In genomic region chr4:88721791-88722721, GRCm38 (mm10) we compare ENCODE assay signal across 8 mouse cellular contexts. TPM values are rescaled to one million over a fixed set of nuclear protein-coding genes. Genes with fewer than 3 reads are reported as not detected.
DNase-seq lines count a peak whose midpoint lies in the region; ATAC-seq and TF ChIP-seq lines count a peak whose summit lies in the region.

TSS of gene Gm26566 (plus strand) at chr4:88721805.
TSS of gene Klhl9 (minus strand) at chr4:88722465.

- peak; percentile 94 for DNase-seq in MEL (ENCODE audit: low read depth, low spot score)
- DNase-seq in cerebellum, adult 2 months: peak; percentile 95 to 96
- DNase-seq in forebrain, postnatal 0 days: peak; percentile 96
- peak; percentile 51 for DNase-seq in layer of hippocampus, adult 9-10 months (ENCODE audit: low spot score)
- peak; percentile 88 for DNase-seq in ovary, postnatal 10 days (ENCODE audit: low spot score)
- DNase-seq in thymus, postnatal 10 days (ENCODE audit: low spot score in 2 of 2): peak; percentile 80 to 87

- H3K27ac ChIP-seq in MEL (ENCODE audit: control insufficient read depth, low read depth, low read length): peak within 1 kb of the TSS; percentile 89
- peak within 1 kb of the TSS; percentile 100 for H3K27ac ChIP-seq in cerebellum, adult 2 months (ENCODE audit: insufficient read depth, low read length)
- peak within 1 kb of the TSS; percentile 98 for H3K27ac ChIP-seq in forebrain, postnatal 0 days (ENCODE audit: low read depth, low read length)
- peak within 1 kb of the TSS; percentile 99 for H3K27ac ChIP-seq in lung, embryonic 16.5 days (ENCODE audit: low read length)

- 0 out of 4 replicates have a peak, but pooled peaks of 1 of the 2 experiments have one; percentile 4 for TF ChIP-seq EP300 in MEL (IDR thresholded peaks at IDR 0.05; ENCODE audit: low read depth in 1 of 2, low read length in 2 of 2)

- H3K9ac ChIP-seq in MEL (ENCODE audit: control insufficient read depth, low read depth, low read length, poor library complexity, severe bottlenecking): peak within 1 kb of the TSS; percentile 99
- peak within 1 kb of the TSS; percentile 99 for H3K9ac ChIP-seq in forebrain, postnatal 0 days
- H3K9ac ChIP-seq in lung, embryonic 16.5 days (ENCODE audit: low read length): peak within 1 kb of the TSS; percentile 99

- H3K79me2 ChIP-seq in MEL (ENCODE audit: control insufficient read depth, insufficient read depth, low read length, poor library complexity): peaks cover 38% of the 10 kb centered on the region

- TF ChIP-seq RAD21 in MEL (IDR thresholded peaks at IDR 0.05; ENCODE audit: low read depth, low read length): no peak

- ATAC-seq in forebrain, postnatal 0 days: peak; percentile 96
- ATAC-seq in hematopoietic stem cell, adult 5-6 weeks (replicated peaks in 1 of 2; ENCODE audit: insufficient read depth in 1 of 2, low FRiP score in 2 of 2, low TSS enrichment in 1 of 2, low read depth in 1 of 2, poor library complexity in 2 of 2, severe bottlenecking in 2 of 2): peak; percentile 72 to 91
- ATAC-seq in lung, embryonic 16.5 days (ENCODE audit: low read depth): peak; percentile 99

- no peak for TF ChIP-seq CTCF in MEL (IDR thresholded peaks at IDR 0.05 in 2 of 3, conservative IDR thresholded peaks at IDR 0.05 in 1 of 3; ENCODE audit: control insufficient read depth in 1 of 3, insufficient read depth in 1 of 3, low read depth in 2 of 3, low read length in 3 of 3, poor library complexity in 1 of 3, severe bottlenecking in 1 of 3)
- TF ChIP-seq CTCF in cerebellum, adult 2 months (IDR thresholded peaks at IDR 0.05; ENCODE audit: borderline replicate concordance, insufficient read depth, low read depth, low read length): no peak
- no peak for TF ChIP-seq CTCF in forebrain, postnatal 0 days (IDR thresholded peaks at IDR 0.05; ENCODE audit: low read depth)

- peak within 1 kb of the TSS; percentile 98 to 99 for H3K4me3 ChIP-seq in MEL (ENCODE audit: control insufficient read depth in 1 of 2, insufficient read depth in 1 of 2, low read depth in 2 of 2, low read length in 2 of 2)
- H3K4me3 ChIP-seq in cerebellum, adult 2 months (replicated peaks; ENCODE audit: insufficient read depth, low read depth, low read length): peak within 1 kb of the TSS; percentile 98
- H3K4me3 ChIP-seq in forebrain, postnatal 0 days (ENCODE audit: low read depth, low read length): peak within 1 kb of the TSS; percentile 80
- H3K4me3 ChIP-seq in lung, embryonic 16.5 days (ENCODE audit: low read length): peak within 1 kb of the TSS; percentile 96

- H3K4me2 ChIP-seq in forebrain, postnatal 0 days (ENCODE audit: low read depth): peak within 1 kb of the TSS; percentile 85
- H3K4me2 ChIP-seq in lung, embryonic 16.5 days (ENCODE audit: low read depth, low read length): peak within 1 kb of the TSS; percentile 59

- peaks cover 15 to 17% of the 10 kb centered on the region in 2 experiments for H3K4me1 ChIP-seq in MEL (ENCODE audit: control insufficient read depth in 1 of 2, insufficient read depth in 2 of 2, low read length in 2 of 2)
- H3K4me1 ChIP-seq in cerebellum, adult 2 months (ENCODE audit: control insufficient read depth, insufficient read depth, low read length): no peaks in the 10 kb centered on the region
- peaks cover 24% of the 10 kb centered on the region for H3K4me1 ChIP-seq in forebrain, postnatal 0 days (ENCODE audit: insufficient read depth)
- H3K4me1 ChIP-seq in lung, embryonic 16.5 days (replicated peaks; ENCODE audit: control insufficient read depth, insufficient read depth, low read length): peaks cover 19% of the 10 kb centered on the region

- no peaks in the 10 kb centered on the region; a peak in 1 of 4 replicates for H3K27me3 ChIP-seq in MEL (ENCODE audit: control insufficient read depth in 1 of 2, insufficient read depth in 2 of 2, low read length in 2 of 2)
- no peaks in the 10 kb centered on the region for H3K27me3 ChIP-seq in cerebellum, adult 2 months (ENCODE audit: control insufficient read depth, insufficient read depth, low read length)
- no peaks in the 10 kb centered on the region for H3K27me3 ChIP-seq in forebrain, postnatal 0 days (ENCODE audit: insufficient read depth, low read length)
- H3K27me3 ChIP-seq in lung, embryonic 16.5 days (ENCODE audit: control insufficient read depth, insufficient read depth, low read depth, low read length): no peaks in the 10 kb centered on the region

- H3K9me3 ChIP-seq in MEL (replicated peaks; ENCODE audit: insufficient read depth, low read length): no peaks in the 10 kb centered on the region
- no peaks in the 10 kb centered on the region for H3K9me3 ChIP-seq in forebrain, postnatal 0 days (ENCODE audit: low read length)
- H3K9me3 ChIP-seq in lung, embryonic 16.5 days (ENCODE audit: control insufficient read depth, low read length): no peaks in the 10 kb centered on the region

- WGBS in cerebellum, adult 2 months: under 1% methylated on average over 82 of the region's 82 CpGs
- under 1% methylated on average over 81 of the region's 82 CpGs for WGBS in forebrain, postnatal 0 days
- under 1% methylated on average over 78 of the region's 82 CpGs for WGBS in lung, embryonic 16.5 days

- H3K36me3 ChIP-seq in MEL (ENCODE audit: control insufficient read depth in 1 of 2, insufficient read depth in 2 of 2, low read length in 2 of 2): peaks cover 17 to 22% of the 10 kb centered on the region in 2 experiments; a peak in 3 of 4 replicates
- H3K36me3 ChIP-seq in forebrain, postnatal 0 days (ENCODE audit: insufficient read depth): no peaks in the 10 kb centered on the region
- H3K36me3 ChIP-seq in lung, embryonic 16.5 days (ENCODE audit: control insufficient read depth, insufficient read depth, low read length): peaks cover 9% of the 10 kb centered on the region

- peak; percentile 80; a peak in 3 of 4 replicates for TF ChIP-seq POLR2A in MEL (IDR thresholded peaks at IDR 0.05; ENCODE audit: control insufficient read depth in 1 of 2, insufficient read depth in 1 of 2, low read depth in 1 of 2, low read length in 2 of 2, poor library complexity in 1 of 2)
- peak; percentile 90 for TF ChIP-seq POLR2A in cerebellum, adult 2 months (IDR thresholded peaks at IDR 0.05; ENCODE audit: borderline replicate concordance, insufficient read depth, low read length)

TF ChIP-seq in MEL, 35 proteins besides CTCF, POLR2A, EP300 and RAD21 (continues in another document):
- peak; percentile 87 for TF ChIP-seq NELFE (IDR thresholded peaks at IDR 0.05; ENCODE audit: low read depth, low read length)
- TF ChIP-seq ETS1 (IDR thresholded peaks at IDR 0.05; ENCODE audit: low read depth, low read length): no peak; the same call in 1 of the 2 replicates
- peak; percentile 55 for TF ChIP-seq SIN3A (IDR thresholded peaks at IDR 0.05; ENCODE audit: low read length)
- no peak for TF ChIP-seq POLR2AphosphoS5 (IDR thresholded peaks at IDR 0.05; ENCODE audit: borderline replicate concordance, low read depth, low read length)
- no peak for TF ChIP-seq MEF2A (IDR thresholded peaks at IDR 0.05; ENCODE audit: extremely low read depth, insufficient replicate concordance, low read depth, low read length, poor library complexity, severe bottlenecking)
- TF ChIP-seq POLR2AphosphoS2 (IDR thresholded peaks at IDR 0.05; ENCODE audit: low read length): no peak
- TF ChIP-seq MAZ (IDR thresholded peaks at IDR 0.05; ENCODE audit: low read depth, low read length): 0 out of 2 replicates have a peak, but pooled peaks have one; percentile 59
- TF ChIP-seq TCF12 (IDR thresholded peaks at IDR 0.05; ENCODE audit: low read depth, low read length): peak; percentile 59; the same call in 1 of the 2 replicates
- no peak for TF ChIP-seq ZMIZ1 (IDR thresholded peaks at IDR 0.05; ENCODE audit: low read depth, low read length)
- TF ChIP-seq USF1 (IDR thresholded peaks at IDR 0.05; ENCODE audit: low read depth, low read length): no peak
- TF ChIP-seq NRF1 (IDR thresholded peaks at IDR 0.05; ENCODE audit: insufficient read depth, low read depth, low read length, poor library complexity, severe bottlenecking): peak; percentile 76
- peak; percentile 85; the same call in 1 of the 2 replicates for TF ChIP-seq MXI1 (IDR thresholded peaks at IDR 0.05; ENCODE audit: low read depth, low read length)
- TF ChIP-seq ZNF384 (IDR thresholded peaks at IDR 0.05; ENCODE audit: low read depth, low read length): no peak
- TF ChIP-seq MAFK (IDR thresholded peaks at IDR 0.05; ENCODE audit: borderline replicate concordance, low read depth, low read length): no peak
- TF ChIP-seq GABPA (IDR thresholded peaks at IDR 0.05; ENCODE audit: low read depth, low read length): no peak
- no peak for TF ChIP-seq MYB (IDR thresholded peaks at IDR 0.05; ENCODE audit: low read depth, low read length)
- TF ChIP-seq TBP (IDR thresholded peaks at IDR 0.05; ENCODE audit: low read depth, low read length): peak; percentile 57; the same call in 1 of the 2 replicates
- 0 out of 2 replicates have a peak, but pooled peaks have one; percentile 45 for TF ChIP-seq UBTF (IDR thresholded peaks at IDR 0.05; ENCODE audit: borderline replicate concordance, insufficient read depth, low read depth, low read length)
- 0 out of 2 replicates have a peak, but pooled peaks have one; percentile 15 for TF ChIP-seq RCOR1 (IDR thresholded peaks at IDR 0.05; ENCODE audit: low read depth, low read length)
- no peak for TF ChIP-seq ZKSCAN1 (IDR thresholded peaks at IDR 0.05; ENCODE audit: low read depth, low read length)
- TF ChIP-seq TAL1 (IDR thresholded peaks at IDR 0.05; ENCODE audit: low read length): no peak

RNA-seq across cellular contexts. Expression of gene Gm26566, which starts in this region (rescaled TPM):
- 7.8 and 9.8 TPM in 2 replicates for total RNA-seq in MEL (2012; rRNA removed)
- under 1 TPM in 1 of 2 experiments, not detected in 1; 0.40 TPM for polyA plus RNA-seq in MEL (2012; ENCODE audit: insufficient read depth in 1 of 2, insufficient read length in 2 of 2, low read depth in 1 of 2, low replicate concordance in 2 of 2, missing spikeins in 1 of 2)
- polyA plus RNA-seq in cerebellum, adult 2 months (2012; rRNA removed): 0.59 and 1.2 TPM in 2 replicates
- 1.2 and 2.9 TPM in 2 replicates for total RNA-seq in forebrain, postnatal 0 days (2014; rRNA removed)
- 0.84 and 1.1 TPM in 2 replicates for polyA plus RNA-seq in forebrain, postnatal 0 days (2015; fragmentation: Nextera tagmentation; extraction: Ambion mirVana)
- total RNA-seq in hematopoietic stem cell, adult 5-6 weeks (2017): 2.2 TPM in 1 of 2 replicates, not detected in the other
- polyA plus RNA-seq in lung, embryonic 16.5 days (2015; fragmentation: Nextera tagmentation; extraction: Ambion mirVana): 0.82 and 1.2 TPM in 2 replicates

RNA-seq across cellular contexts. Expression of gene Klhl9, which starts in this region (rescaled TPM):
- total RNA-seq in MEL (2012; rRNA removed): 33.9 and 35.1 TPM in 2 replicates
- polyA plus RNA-seq in MEL (2012; ENCODE audit: insufficient read depth in 1 of 2, insufficient read length in 2 of 2, low read depth in 1 of 2, low replicate concordance in 2 of 2, missing spikeins in 1 of 2): 10 to 100 TPM; 16.6 to 69.5 TPM
- polyA plus RNA-seq in cerebellum, adult 2 months (2012; rRNA removed): 43.6 and 44.7 TPM in 2 replicates
- total RNA-seq in forebrain, postnatal 0 days (2014; rRNA removed): 171 and 176 TPM in 2 replicates
- polyA plus RNA-seq in forebrain, postnatal 0 days (2015; fragmentation: Nextera tagmentation; extraction: Ambion mirVana): 65.8 and 78.1 TPM in 2 replicates
- 101 and 115 TPM in 2 replicates for total RNA-seq in hematopoietic stem cell, adult 5-6 weeks (2017)
- 88.1 and 91.8 TPM in 2 replicates for polyA plus RNA-seq in lung, embryonic 16.5 days (2015; fragmentation: Nextera tagmentation; extraction: Ambion mirVana)

Comparison
In these comparisons a context has a peak if more than half of its experiments do, and no peak if none do; other contexts are left out.
1. Peak in every context shown above with its lines: DNase-seq, ATAC-seq, H3K4me3 ChIP-seq and H3K27ac ChIP-seq.